Mouse (Mus musculus) forebrain, embryonic 12.5 days (tissue): ENCODE measurements around the gene Zfp668. TPM values are rescaled to one million over a fixed set of nuclear protein-coding genes. Genes with fewer than 3 reads are reported as not detected.
A peak's percentile ranks its signal among the peaks of the same experiment; 100 is the strongest.
"Not testable (repeated sequence)": the region's sequence is repeated elsewhere in the genome, so short reads cannot be mapped to it uniquely, and the experiment has no call there.

Source experiments
- ATAC-seq: fragments of 200-750 bp; cut with Nextera tagmentation; 2 replicates; pipeline ENCODE4 v1.8.0; 2017; ENCODE audit warnings: moderate TSS enrichment; ENCODE audit not compliant: low FRiP score
- H3K27ac ChIP-seq: fragments of 300-500 bp; sonication (generic); 2 replicates; pipeline ENCODE4 v1.5.1; 2016; ENCODE audit warnings: mild to moderate bottlenecking
- H3K27me3 ChIP-seq: fragments of 300-500 bp; sonication (generic); 2 replicates; pipeline ENCODE4 v1.6.1; 2016; ENCODE audit warnings: mild to moderate bottlenecking
- H3K36me3 ChIP-seq: fragments of 300-500 bp; sonication (generic); replicated peaks from 2 replicates; pipeline ENCODE4 v1.6.1; 2016; ENCODE audit warnings: mild to moderate bottlenecking
- H3K4me1 ChIP-seq: fragments of 300-500 bp; sonication (generic); 2 replicates; pipeline ENCODE4 v1.6.1; 2016
- H3K4me2 ChIP-seq: fragments of 300-500 bp; sonication (generic); 2 replicates; pipeline ENCODE4 v1.6.1; 2016; ENCODE audit warnings: mild to moderate bottlenecking, moderate library complexity
- H3K4me3 ChIP-seq: fragments of 300-500 bp; sonication (generic); replicated peaks from 2 replicates; pipeline ENCODE4 v1.5.1; 2016; ENCODE audit warnings: mild to moderate bottlenecking
- H3K9ac ChIP-seq: fragments of 300-500 bp; sonication (generic); 2 replicates; pipeline ENCODE4 v1.6.1; 2016; ENCODE audit warnings: mild to moderate bottlenecking
- H3K9me3 ChIP-seq: fragments of 300-500 bp; sonication (generic); 2 replicates; pipeline ENCODE4 v1.6.1; 2016
- WGBS: fragments of 180-500 bp; shearing (Covaris S2); methylation state at CpG from one replicate; pipeline ENCODE4 v1.1.7; 2016; 5-methylcytosine and 5-hydroxymethylcytosine counted together
- polyA plus RNA-seq: library from polyadenylated mRNA; unstranded; fragments of >200 nt; fragmentation: Nextera tagmentation; extraction: Ambion mirVana; gene quantifications from 2 replicates; pipeline ENCODE4 v1.2.1, GENCODE M21; 2016

The Zfp668 gene
- polyA plus RNA-seq, 1 experiment from 2014 or later, result 33.9 TPM

DNA sequence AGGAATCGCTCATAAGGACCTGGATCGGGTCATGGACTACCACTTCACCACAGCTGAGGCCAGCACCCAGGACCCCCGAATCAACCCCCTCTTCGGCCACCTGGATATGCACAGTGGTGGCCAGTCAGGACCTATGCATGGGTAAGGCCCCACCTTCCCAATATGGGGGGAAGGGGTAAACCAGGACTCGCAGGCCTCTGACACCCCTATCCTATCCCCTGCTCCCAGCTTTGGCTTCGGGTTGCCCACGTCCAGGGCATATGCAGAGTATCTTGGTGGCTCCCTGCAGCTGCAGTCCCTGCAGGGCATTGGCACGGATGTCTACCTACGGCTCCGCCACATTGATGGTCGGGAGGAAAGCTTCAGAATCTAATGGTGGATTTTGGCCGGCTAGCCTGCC is 31.3 kb upstream of the Zfp668 start:
- Histone ChIP-seq H3K36me3 (peaks cover 49% of the 10 kb centered on the region), H3K27me3 (no peaks in the 10 kb centered on the region), H3K9ac (no peak overlapping the region), H3K9me3 (no peaks in the 10 kb centered on the region), H3K4me1 (peaks cover 13% of the 10 kb centered on the region), H3K4me2 (no peak overlapping the region), H3K4me3 (no peak overlapping the region), H3K27ac (no peak overlapping the region)
- WGBS, result 91% methylated on average over 12 of the region's 12 CpGs
- ATAC-seq, result no peak

DNA sequence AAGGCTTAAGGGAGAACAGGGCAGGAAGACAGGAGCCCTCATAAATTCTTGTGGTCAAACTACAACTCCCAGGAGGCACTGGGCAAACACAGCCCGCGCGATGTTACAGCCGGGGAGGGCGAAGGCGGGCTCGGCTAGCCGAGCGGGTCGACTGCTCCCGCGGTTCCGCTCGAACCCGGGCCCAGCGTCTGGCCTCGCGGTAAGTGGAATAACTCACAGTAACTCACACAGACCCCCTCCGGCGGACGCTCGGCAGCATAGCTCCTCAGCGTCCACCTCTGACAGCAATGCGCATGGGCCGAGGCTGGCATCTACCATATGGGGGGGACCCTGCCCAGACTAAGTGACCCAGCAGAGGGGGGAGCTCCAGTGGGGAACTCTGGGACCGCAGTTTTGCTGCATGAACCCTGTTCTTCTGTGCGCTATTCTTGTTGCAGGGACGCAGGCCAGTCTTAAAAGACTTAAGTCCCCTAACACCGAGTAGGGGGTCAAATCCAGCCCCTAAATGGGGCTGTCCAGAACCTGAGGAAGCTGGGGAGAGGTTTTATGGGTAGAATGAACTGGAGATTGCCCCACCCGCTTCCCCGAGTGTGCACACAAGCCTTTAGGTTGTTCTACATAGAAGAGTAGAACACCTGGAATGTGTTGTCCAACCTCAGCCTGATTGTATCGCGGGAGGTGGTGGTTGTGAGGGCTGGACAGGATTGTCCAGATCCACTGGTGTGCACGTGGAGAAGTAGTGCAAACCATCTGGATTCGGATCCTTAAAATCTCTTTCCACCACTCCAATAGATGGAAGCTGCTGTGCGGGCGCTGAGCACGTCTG is 27.6 kb upstream of the Zfp668 start, which contains the start of gene Bckdk:
Bckdk (plus strand) TSS at position 112 of the 826 bp plus-strand sequence.
- Histone ChIP-seq H3K4me2 (peak within 1 kb of the TSS; percentile 86), H3K9ac (peak within 1 kb of the TSS; percentile 81), H3K9me3 (no peaks in the 10 kb centered on the region), H3K4me1 (peaks cover 11% of the 10 kb centered on the region), H3K36me3 (peaks cover 40% of the 10 kb centered on the region), H3K4me3 (peak within 1 kb of the TSS; percentile 76), H3K27me3 (no peaks in the 10 kb centered on the region), H3K27ac (peak within 1 kb of the TSS; percentile 68)
- WGBS, result 7% methylated on average over 38 of the region's 38 CpGs
- ATAC-seq, result peak; percentile 91

DNA sequence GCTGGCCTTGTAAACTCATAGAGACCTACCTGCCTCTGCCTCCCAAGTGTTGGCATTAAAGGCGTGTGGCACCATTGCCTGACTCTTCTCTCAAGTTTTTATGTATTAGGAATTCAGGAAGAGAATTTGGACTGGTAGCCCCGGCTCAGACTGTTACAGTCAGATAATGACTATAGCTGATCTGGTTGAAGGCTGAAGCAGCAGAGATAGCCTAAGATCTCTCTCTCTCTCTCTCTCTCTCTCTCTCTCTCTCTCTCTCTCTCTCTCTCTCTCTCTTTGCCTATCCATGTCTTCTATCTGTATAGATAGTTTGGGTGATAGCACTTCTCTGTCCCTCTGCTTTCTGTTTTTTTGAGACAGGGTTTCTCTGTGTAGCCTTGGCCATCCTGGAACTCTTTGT is 25.1 kb upstream of the Zfp668 start:
- Histone ChIP-seq H3K4me3 (no peak overlapping the region), H3K4me2 (no peak overlapping the region), H3K9me3 (no peaks in the 10 kb centered on the region), H3K36me3 (peaks cover 16% of the 10 kb centered on the region), H3K27me3 (0 out of 2 replicates have a peak, but pooled peaks cover 2% of the 10 kb centered on the region), H3K4me1 (peaks cover 11% of the 10 kb centered on the region), H3K27ac (no peak overlapping the region), H3K9ac (no peak overlapping the region)
- WGBS, result 83% methylated on average over 2 of the region's 2 CpGs
- no peak for ATAC-seq

DNA sequence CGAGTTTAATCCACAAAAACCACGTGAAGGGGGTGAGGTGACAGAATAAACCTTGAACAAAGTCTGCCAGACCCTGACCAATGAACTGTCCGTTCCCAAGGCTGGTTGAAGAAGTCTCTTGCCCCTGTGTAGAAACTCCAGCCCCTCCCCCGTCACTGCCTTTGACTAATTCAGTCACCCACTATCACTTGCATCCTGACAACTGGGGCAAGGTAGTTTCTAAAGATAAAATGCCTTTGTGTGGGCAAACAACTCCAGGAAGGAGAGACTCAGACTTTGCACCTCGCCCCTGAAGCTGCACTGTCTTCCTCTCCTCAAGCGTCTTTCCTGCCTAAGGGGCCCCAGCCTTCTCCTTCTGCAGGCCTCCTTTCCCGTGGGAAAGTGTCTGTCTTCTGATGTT is 23.4 kb upstream of the Zfp668 start:
- 53% methylated on average over 7 of the region's 7 CpGs for WGBS
- Histone ChIP-seq H3K36me3 (no peaks in the 10 kb centered on the region), H3K9me3 (no peaks in the 10 kb centered on the region), H3K4me2 (no peak overlapping the region), H3K4me3 (no peak overlapping the region), H3K4me1 (peaks cover 10% of the 10 kb centered on the region), H3K27ac (no peak overlapping the region), H3K9ac (no peak overlapping the region), H3K27me3 (0 out of 2 replicates have a peak, but pooled peaks cover 2% of the 10 kb centered on the region)
- ATAC-seq, result no peak

DNA sequence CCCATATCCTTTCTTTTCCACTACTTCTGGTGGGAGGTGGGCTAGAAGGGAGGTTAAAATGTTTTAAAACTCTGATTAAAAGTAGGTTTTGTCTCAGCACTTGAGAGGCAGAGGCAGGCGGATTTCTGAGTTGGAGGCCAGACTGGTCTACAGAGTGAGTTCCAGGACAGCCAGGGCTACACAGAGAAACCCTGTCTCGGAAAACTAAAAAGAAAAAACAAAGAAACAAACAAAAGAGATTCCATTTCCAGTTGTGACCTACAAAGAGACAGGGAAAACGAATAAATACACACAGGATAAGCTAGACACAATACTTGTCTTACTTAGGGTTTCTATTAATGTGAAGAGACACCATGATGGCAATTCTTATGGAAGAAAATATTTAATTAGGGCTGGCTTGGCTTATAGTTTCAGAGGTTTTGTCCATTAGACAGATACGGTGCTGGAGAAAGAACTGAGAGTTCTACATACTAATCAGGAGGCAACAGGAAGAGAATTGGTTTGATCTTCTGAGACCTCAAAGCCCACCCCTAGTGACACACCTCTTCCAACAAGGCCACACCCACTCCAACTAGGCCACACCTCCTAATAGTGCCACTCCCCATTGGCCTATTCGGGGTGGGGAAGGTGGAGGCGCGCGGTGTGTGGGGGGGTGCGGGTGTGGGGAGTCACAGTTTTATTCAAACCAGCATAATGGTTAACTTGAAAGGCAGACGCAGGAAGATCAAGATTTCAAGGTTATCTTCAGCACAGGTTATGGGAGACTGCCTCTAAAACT is 21.7 kb upstream of the Zfp668 start:
- Histone ChIP-seq H3K27ac (no peak overlapping the region), H3K4me1 (peaks cover 10% of the 10 kb centered on the region), H3K9ac (no peak overlapping the region), H3K4me3 (no peak overlapping the region), H3K27me3 (0 out of 2 replicates have a peak, but pooled peaks cover 2% of the 10 kb centered on the region), H3K9me3 (no peaks in the 10 kb centered on the region), H3K36me3 (peaks cover 2% of the 10 kb centered on the region; the same call in 1 of the 2 replicates), H3K4me2 (no peak overlapping the region)
- ATAC-seq, result no peak
- WGBS, result 39% methylated on average over 10 of the region's 10 CpGs

DNA sequence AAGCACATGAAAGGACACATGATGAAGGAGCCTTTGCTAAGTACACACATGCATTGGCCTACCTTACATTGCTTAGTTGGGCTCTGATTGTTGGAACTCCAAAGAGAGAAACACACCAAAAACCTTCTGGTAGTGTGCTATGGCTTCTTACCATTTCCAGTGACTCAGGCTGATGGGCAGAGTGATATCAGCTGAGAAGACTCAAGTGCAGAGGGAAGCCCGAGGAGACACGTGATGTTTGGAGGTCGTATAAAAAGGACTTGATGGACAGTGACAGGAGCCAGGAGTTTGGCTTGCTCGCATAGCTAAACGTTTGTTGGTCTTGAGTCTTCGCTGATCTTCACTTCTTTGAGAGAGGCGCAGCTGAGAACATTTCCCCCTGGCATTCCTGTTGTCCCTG is 20.9 kb upstream of the Zfp668 start:
- 90% methylated on average over 7 of the region's 7 CpGs for WGBS
- H3K4me3 ChIP-seq, result no peak overlapping the region
- H3K4me2 ChIP-seq, result no peak overlapping the region
- peaks cover 7% of the 10 kb centered on the region; the same call in 1 of the 2 replicates for H3K36me3 ChIP-seq
- no peaks in the 10 kb centered on the region for H3K9me3 ChIP-seq
- no peak overlapping the region for H3K27ac ChIP-seq
- 0 out of 2 replicates have a peak, but pooled peaks cover 2% of the 10 kb centered on the region for H3K27me3 ChIP-seq
- no peak overlapping the region for H3K9ac ChIP-seq
- peaks cover 10% of the 10 kb centered on the region for H3K4me1 ChIP-seq
- ATAC-seq, result no peak

DNA sequence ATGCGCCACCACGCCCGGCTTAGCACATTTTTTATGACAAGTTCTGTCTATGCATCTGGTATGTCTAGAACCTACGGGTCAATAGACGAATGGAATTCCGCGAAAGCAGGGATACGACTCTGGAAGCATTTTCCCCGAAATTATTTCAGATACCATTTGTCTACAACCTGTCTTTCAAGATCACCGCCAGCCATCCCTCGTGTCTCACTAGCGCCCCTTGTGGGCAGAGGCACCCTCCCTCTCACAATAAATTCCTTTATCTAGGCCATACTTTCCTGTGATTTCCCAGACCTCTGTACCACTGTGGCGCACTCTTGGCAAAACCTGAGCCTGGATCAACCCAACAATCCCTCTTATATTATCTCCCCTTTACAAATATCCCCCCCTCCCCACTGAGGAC is 19.8 kb upstream of the Zfp668 start:
- Histone ChIP-seq H3K9ac (no peak overlapping the region), H3K4me1 (peaks cover 10% of the 10 kb centered on the region), H3K36me3 (peaks cover 7% of the 10 kb centered on the region; the same call in 1 of the 2 replicates), H3K4me2 (no peak overlapping the region), H3K4me3 (no peak overlapping the region), H3K27me3 (0 out of 2 replicates have a peak, but pooled peaks cover 2% of the 10 kb centered on the region), H3K27ac (no peak overlapping the region), H3K9me3 (no peaks in the 10 kb centered on the region)
- ATAC-seq, result no peak
- WGBS, result 61% methylated on average over 13 of the region's 13 CpGs

DNA sequence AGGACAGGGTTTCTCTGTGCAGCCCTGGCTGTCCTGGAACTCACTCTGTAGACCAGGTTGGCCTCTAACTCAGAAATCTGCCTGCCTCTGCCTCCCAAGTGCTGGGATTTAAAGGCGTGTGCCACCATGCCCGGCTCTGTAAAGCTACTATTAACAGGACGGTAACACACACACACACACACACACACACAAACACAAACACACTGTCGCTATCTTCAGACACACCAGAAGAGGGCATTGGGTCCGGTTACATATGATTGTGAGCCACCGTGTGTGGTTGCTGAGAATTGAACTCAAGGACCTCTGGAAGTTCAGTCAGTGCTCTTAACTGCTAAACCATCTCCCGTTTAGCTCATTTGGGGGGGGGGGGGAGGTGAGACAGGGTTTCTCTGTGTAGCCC is 19.3 kb upstream of the Zfp668 start:
- not testable (repeated sequence) for H3K36me3 ChIP-seq, H3K4me1 ChIP-seq, H3K9ac ChIP-seq, H3K27me3 ChIP-seq, H3K9me3 ChIP-seq
- H3K4me3 ChIP-seq, result peak overlapping the region; percentile 59; the same call in 1 of the 2 replicates
- 75% methylated on average over 7 of the region's 7 CpGs for WGBS
- 0 out of 2 replicates have a peak, but pooled peaks have one; percentile 10 for ATAC-seq
- H3K27ac ChIP-seq, result 0 out of 2 replicates have a peak overlapping the region, but pooled peaks have one; percentile 25
- peak overlapping the region; percentile 82 for H3K4me2 ChIP-seq

DNA sequence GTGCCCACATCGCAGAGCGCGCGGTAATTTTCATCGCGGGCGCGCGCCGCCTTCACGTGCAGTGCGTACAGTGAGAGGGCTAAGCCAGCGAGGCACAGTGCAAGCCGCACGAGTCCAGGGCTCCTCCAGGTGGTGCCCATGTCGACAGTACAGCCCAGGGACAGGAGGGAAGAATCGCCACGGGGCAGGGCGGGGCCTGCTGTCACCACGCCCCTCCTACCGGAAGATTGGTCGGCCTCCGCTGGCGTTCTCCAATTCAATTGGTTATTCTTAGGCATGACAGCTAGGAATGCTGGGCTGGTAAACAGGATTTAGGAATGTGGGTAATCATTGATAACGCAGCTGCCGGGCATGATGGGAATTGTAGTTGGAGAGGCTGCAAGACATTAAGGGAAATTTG is 18.8 kb upstream of the Zfp668 start, which contains the start of the genes Gm21974 and Vkorc1:
Gm21974 (minus strand) TSS at position 13 of the 400 bp plus-strand sequence.
Vkorc1 (minus strand) TSS at position 176 of the 400 bp plus-strand sequence.
- Histone ChIP-seq H3K4me1 (peaks cover 10% of the 10 kb centered on the region), H3K36me3 (peaks cover 9% of the 10 kb centered on the region; the same call in 1 of the 2 replicates), H3K27me3 (0 out of 2 replicates have a peak, but pooled peaks cover 2% of the 10 kb centered on the region), H3K27ac (peak within 1 kb of the TSS; percentile 75), H3K9me3 (no peaks in the 10 kb centered on the region), H3K4me2 (peak within 1 kb of the TSS; percentile 82), H3K9ac (peak within 1 kb of the TSS; percentile 59), H3K4me3 (peak within 1 kb of the TSS; percentile 59)
- peak; percentile 98 for ATAC-seq
- under 1% methylated on average over 26 of the region's 26 CpGs for WGBS

DNA sequence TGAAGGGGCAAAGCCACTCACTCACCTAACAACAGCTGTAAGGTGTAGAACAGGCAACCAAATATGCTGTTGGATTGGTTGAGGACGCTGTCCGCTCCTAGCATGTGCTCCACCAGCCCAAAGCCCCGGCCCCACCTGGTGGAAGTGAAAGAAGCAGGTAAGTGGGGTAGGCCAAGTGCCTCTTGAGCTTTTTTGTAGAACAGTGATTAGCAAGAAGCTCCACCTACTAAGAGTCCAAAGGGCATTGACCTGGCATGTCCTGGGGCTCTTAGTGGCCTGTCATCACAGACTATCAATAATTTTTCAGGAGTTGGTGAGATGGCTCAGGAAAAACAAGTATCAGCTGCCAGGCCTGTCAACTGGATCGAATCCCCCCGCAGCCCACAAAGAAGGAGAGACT is 17.9 kb upstream of the Zfp668 start:
- Histone ChIP-seq H3K36me3 (peaks cover 19% of the 10 kb centered on the region), H3K27me3 (0 out of 2 replicates have a peak, but pooled peaks cover 2% of the 10 kb centered on the region), H3K27ac (no peak overlapping the region), H3K4me3 (peak overlapping the region; percentile 59; the same call in 1 of the 2 replicates), H3K9ac (0 out of 2 replicates have a peak overlapping the region, but pooled peaks have one; percentile 59), H3K9me3 (no peaks in the 10 kb centered on the region), H3K4me2 (peak overlapping the region; percentile 82), H3K4me1 (peaks cover 10% of the 10 kb centered on the region)
- 86% methylated on average over 5 of the region's 5 CpGs for WGBS
- ATAC-seq, result no peak

DNA sequence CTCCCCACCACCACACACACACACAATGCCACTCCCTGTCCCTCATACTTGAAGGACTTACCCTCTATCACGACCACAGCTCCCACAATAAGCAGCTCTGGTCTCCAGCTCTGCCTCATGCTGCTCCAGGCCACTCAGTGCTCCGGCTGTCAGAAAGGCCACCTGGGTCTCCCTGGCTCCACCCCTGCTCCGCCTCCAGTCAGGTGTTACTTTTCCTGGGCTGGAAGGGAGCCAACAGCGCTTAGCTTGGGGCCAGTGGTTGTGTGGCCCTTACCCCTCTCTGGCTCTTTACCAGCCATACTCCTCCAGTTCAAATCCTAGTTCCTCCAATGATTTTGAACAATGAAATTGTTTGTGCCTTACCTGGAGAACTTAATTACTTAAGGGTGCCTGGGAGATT is 14.2 kb upstream of the Zfp668 start, which contains the start of gene Prss53:
Prss53 (minus strand) TSS at position 173 of the 400 bp plus-strand sequence.
- Histone ChIP-seq H3K4me1 (peaks cover 10% of the 10 kb centered on the region), H3K4me3 (no peak within 1 kb of the TSS), H3K27me3 (no peaks in the 10 kb centered on the region), H3K36me3 (peaks cover 56% of the 10 kb centered on the region), H3K9me3 (no peaks in the 10 kb centered on the region), H3K4me2 (no peak within 1 kb of the TSS), H3K9ac (no peak within 1 kb of the TSS), H3K27ac (no peak within 1 kb of the TSS)
- no peak for ATAC-seq
- WGBS, result 41% methylated on average over 4 of the region's 4 CpGs

DNA sequence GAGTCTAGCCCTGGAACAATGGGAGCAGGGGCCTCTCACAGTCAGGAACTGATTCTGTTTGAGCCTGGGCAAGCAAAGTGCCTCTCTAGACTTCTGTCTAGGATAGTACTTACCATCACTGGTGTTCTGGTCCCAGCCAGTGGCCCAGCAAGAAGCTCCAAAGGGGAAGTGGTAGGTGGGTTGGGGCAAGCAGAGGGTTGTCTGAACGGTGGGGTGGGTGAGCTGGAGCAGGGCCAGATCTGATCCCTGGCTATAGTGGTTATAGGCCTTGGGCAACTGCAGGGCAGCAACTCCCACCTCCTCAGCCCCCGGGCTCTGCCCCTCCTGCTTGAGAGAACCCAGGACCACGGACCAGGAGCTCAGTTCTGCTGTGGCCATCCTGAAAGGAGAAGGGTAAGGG is 12.2 kb upstream of the Zfp668 start:
- WGBS, result 76% methylated on average over 3 of the region's 3 CpGs
- Histone ChIP-seq H3K36me3 (peaks cover 75% of the 10 kb centered on the region), H3K4me2 (no peak overlapping the region), H3K4me1 (peaks cover 5% of the 10 kb centered on the region), H3K27me3 (no peaks in the 10 kb centered on the region), H3K4me3 (no peak overlapping the region), H3K9ac (no peak overlapping the region), H3K27ac (no peak overlapping the region), H3K9me3 (no peaks in the 10 kb centered on the region)
- ATAC-seq, result no peak
